ENCODE assay signal across 10 mouse cellular contexts in genomic region chr2:157426171-157426570, GRCm38 (mm10). TPM values are rescaled to one million over a fixed set of nuclear protein-coding genes. Genes with fewer than 3 reads are reported as not detected.
A peak's percentile ranks its signal among the peaks of the same experiment; 100 is the strongest.
DNase-seq lines count a peak whose midpoint lies in the region; ATAC-seq and TF ChIP-seq lines count a peak whose summit lies in the region.
"Had no signal": no experiment of that assay in that cellular context is flagged by ENCODE, and none has a peak within 500 bp of the region (broad histone marks: within the 10 kb centered on the region; RNA-seq: fewer than 3 reads in every experiment).

No protein-coding gene starts in this region.

- no peaks in the 10 kb centered on the region for H3K27me3 ChIP-seq in heart, embryonic 12.5 days (replicated peaks)
- H3K27me3 ChIP-seq in intestine, embryonic 15.5 days (replicated peaks): no peaks in the 10 kb centered on the region
- no peaks in the 10 kb centered on the region for H3K27me3 ChIP-seq in midbrain, embryonic 16.5 days (ENCODE audit: control insufficient read depth, insufficient read depth, low read depth, low read length)

- no peak overlapping the region for H3K4me2 ChIP-seq in heart, embryonic 12.5 days
- peak overlapping the region; percentile 88 for H3K4me2 ChIP-seq in intestine, embryonic 15.5 days (replicated peaks)
- peak overlapping the region; percentile 88 for H3K4me2 ChIP-seq in midbrain, embryonic 16.5 days (ENCODE audit: low read length)

- DNase-seq in heart, adult 11 months: peak; percentile 95
- DNase-seq in cerebellum, postnatal 10 days: no peak

- no peaks in the 10 kb centered on the region for H3K36me3 ChIP-seq in heart, embryonic 12.5 days
- no peaks in the 10 kb centered on the region for H3K36me3 ChIP-seq in intestine, embryonic 15.5 days
- H3K36me3 ChIP-seq in midbrain, embryonic 16.5 days (ENCODE audit: control insufficient read depth, insufficient read depth, low read length): peaks cover 3% of the 10 kb centered on the region
- H3K36me3 ChIP-seq: G1E had no signal

- no peak overlapping the region for H3K4me3 ChIP-seq in heart, embryonic 12.5 days
- H3K4me3 ChIP-seq in cortical plate, adult 2 months (ENCODE audit: insufficient read depth, low read length): peak overlapping the region; percentile 81; the same call in 1 of the 2 replicates
- H3K4me3 ChIP-seq in intestine, embryonic 15.5 days (replicated peaks): 0 out of 2 replicates have a peak overlapping the region, but pooled peaks have one; percentile 80
- no peak overlapping the region for H3K4me3 ChIP-seq in midbrain, embryonic 16.5 days (ENCODE audit: low read depth, low read length)

- 69% methylated on average over 6 of the region's 6 CpGs for WGBS in heart, embryonic 12.5 days
- WGBS in intestine, embryonic 15.5 days: 70% methylated on average over 6 of the region's 6 CpGs
- 74% methylated on average over 6 of the region's 6 CpGs for WGBS in midbrain, embryonic 16.5 days

- ATAC-seq in heart, embryonic 12.5 days (ENCODE audit: insufficient number of reproducible peaks, low FRiP score): no peak
- no peak for ATAC-seq in intestine, embryonic 15.5 days
- no peak for ATAC-seq in midbrain, embryonic 16.5 days
- no peak for ATAC-seq in granulocyte monocyte progenitor cell, adult 5-6 weeks (replicated peaks; ENCODE audit: poor library complexity, severe bottlenecking)
- no peak for ATAC-seq in megakaryocyte-erythroid progenitor cell, adult 5-6 weeks (replicated peaks; ENCODE audit: low FRiP score, low TSS enrichment, poor library complexity, severe bottlenecking)

- H3K27ac ChIP-seq in heart, embryonic 12.5 days (ENCODE audit: poor library complexity, severe bottlenecking): no peak overlapping the region
- no peak overlapping the region for H3K27ac ChIP-seq in cortical plate, adult 2 months (ENCODE audit: insufficient read depth, low read length)
- peak overlapping the region; percentile 96 for H3K27ac ChIP-seq in intestine, embryonic 15.5 days
- H3K27ac ChIP-seq in midbrain, embryonic 16.5 days (ENCODE audit: low read length): no peak overlapping the region
- H3K27ac ChIP-seq: macrophage had no signal

- no peaks in the 10 kb centered on the region for H3K9me3 ChIP-seq in heart, embryonic 12.5 days (replicated peaks)
- no peaks in the 10 kb centered on the region for H3K9me3 ChIP-seq in intestine, embryonic 15.5 days
- no peaks in the 10 kb centered on the region for H3K9me3 ChIP-seq in midbrain, embryonic 16.5 days (replicated peaks; ENCODE audit: control insufficient read depth, low read length, poor library complexity, severe bottlenecking)

- no peak for TF ChIP-seq CTCF in cortical plate, adult 2 months (IDR thresholded peaks at IDR 0.05; ENCODE audit: extremely low read depth, insufficient read depth, low read length)

- no peak for TF ChIP-seq POLR2A in cortical plate, adult 2 months (IDR thresholded peaks at IDR 0.05; ENCODE audit: extremely low read depth, insufficient read depth, low read length)

- H3K9ac ChIP-seq in heart, embryonic 12.5 days: no peak overlapping the region
- no peak overlapping the region for H3K9ac ChIP-seq in intestine, embryonic 15.5 days
- no peak overlapping the region for H3K9ac ChIP-seq in midbrain, embryonic 16.5 days (ENCODE audit: low read depth, low read length)

- peaks cover 75% of the 10 kb centered on the region for H3K4me1 ChIP-seq in heart, embryonic 12.5 days (replicated peaks)
- H3K4me1 ChIP-seq in cortical plate, adult 2 months (ENCODE audit: control insufficient read depth, insufficient read depth, low read length): peaks cover 18% of the 10 kb centered on the region
- peaks cover 75% of the 10 kb centered on the region for H3K4me1 ChIP-seq in intestine, embryonic 15.5 days (replicated peaks)
- peaks cover 60% of the 10 kb centered on the region for H3K4me1 ChIP-seq in midbrain, embryonic 16.5 days (ENCODE audit: control insufficient read depth, insufficient read depth, low read length)

RNA-seq across cellular contexts. Expression of gene Src, which starts 7.9 kb away (rescaled TPM):
- polyA plus RNA-seq in heart, embryonic 12.5 days (2016; fragmentation: Nextera tagmentation; extraction: Ambion mirVana): 10.9 and 13.4 TPM in 2 replicates
- polyA plus RNA-seq in cortical plate, adult 2 months (2012; rRNA removed): 83.8 and 95.0 TPM in 2 replicates
- polyA plus RNA-seq in intestine, embryonic 15.5 days (2015; fragmentation: Nextera tagmentation; extraction: Ambion mirVana): 18.1 and 19.4 TPM in 2 replicates
- polyA plus RNA-seq in midbrain, embryonic 16.5 days (2015; fragmentation: Nextera tagmentation; extraction: Ambion mirVana): 32.5 and 33.2 TPM in 2 replicates
- 0.49 and 0.90 TPM in 2 replicates for total RNA-seq in granulocyte monocyte progenitor cell, adult 5-6 weeks (2014; fragmentation: Nextera tagmentation)
- total RNA-seq in granulocyte monocyte progenitor cell, adult 5-6 weeks (2017): 0.22 TPM in 1 of 2 replicates, not detected in the other
- total RNA-seq in megakaryocyte-erythroid progenitor cell, adult 5-6 weeks (2014; fragmentation: Nextera tagmentation): 0.42 TPM in 1 of 2 replicates, not detected in the other
- 0.75 and 1.3 TPM in 2 replicates for total RNA-seq in megakaryocyte-erythroid progenitor cell, adult 5-6 weeks (2017)

RNA-seq across cellular contexts. Expression of gene Manbal, which starts 58.8 kb away (rescaled TPM):
- 53.5 and 56.4 TPM in 2 replicates for polyA plus RNA-seq in heart, embryonic 12.5 days (2016; fragmentation: Nextera tagmentation; extraction: Ambion mirVana)
- 101 and 108 TPM in 2 replicates for polyA plus RNA-seq in cortical plate, adult 2 months (2012; rRNA removed)
- polyA plus RNA-seq in intestine, embryonic 15.5 days (2015; fragmentation: Nextera tagmentation; extraction: Ambion mirVana): 68.4 and 73.7 TPM in 2 replicates
- 94.6 and 111 TPM in 2 replicates for polyA plus RNA-seq in midbrain, embryonic 16.5 days (2015; fragmentation: Nextera tagmentation; extraction: Ambion mirVana)
- total RNA-seq in granulocyte monocyte progenitor cell, adult 5-6 weeks (2014; fragmentation: Nextera tagmentation): 21.7 and 29.6 TPM in 2 replicates
- 6.9 and 7.1 TPM in 2 replicates for total RNA-seq in granulocyte monocyte progenitor cell, adult 5-6 weeks (2017)
- total RNA-seq in megakaryocyte-erythroid progenitor cell, adult 5-6 weeks (2014; fragmentation: Nextera tagmentation): 27.2 and 33.9 TPM in 2 replicates
- total RNA-seq in megakaryocyte-erythroid progenitor cell, adult 5-6 weeks (2017): 8.6 and 17.3 TPM in 2 replicates

Comparison
In these comparisons a context has a peak if more than half of its experiments do, and no peak if none do; other contexts are left out.
1. H3K4me3 ChIP-seq: peak in cortical plate, adult 2 months (single experiment) and intestine, embryonic 15.5 days (single experiment); none in heart, embryonic 12.5 days (single experiment) and midbrain, embryonic 16.5 days (single experiment).